ENCODE assay signal across 8 mouse cellular contexts in the genomic region with DNA sequence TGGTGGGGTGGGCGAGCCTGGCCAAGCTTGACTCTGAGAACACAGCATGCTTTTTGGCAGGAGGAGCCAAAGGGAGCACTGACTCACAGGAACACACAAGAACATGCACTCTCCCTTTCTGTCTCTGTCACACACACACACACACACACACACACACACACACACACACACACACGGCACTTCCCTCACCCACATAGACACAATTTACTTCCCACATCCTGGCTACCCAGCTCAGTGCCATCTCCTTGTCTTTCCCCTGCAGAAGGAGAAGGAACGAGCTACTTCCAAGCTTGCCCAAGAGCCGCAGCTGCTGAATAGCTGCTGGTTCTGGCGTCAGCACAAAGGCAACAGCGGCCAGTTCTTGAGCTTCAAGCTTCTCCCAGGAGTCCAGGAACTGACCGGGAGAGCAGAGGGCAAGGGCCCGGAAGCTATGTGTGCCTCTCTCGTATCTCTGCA.
DNase-seq lines count a peak whose midpoint lies in the region; ATAC-seq and TF ChIP-seq lines count a peak whose summit lies in the region.

No protein-coding gene starts in this region.

- no peak overlapping the region for H3K4me2 ChIP-seq in embryonic facial prominence, embryonic 11.5 days (ENCODE audit: low read depth, low read length)
- no peak overlapping the region for H3K4me2 ChIP-seq in midbrain, embryonic 15.5 days
- H3K4me2 ChIP-seq in forebrain, embryonic 16.5 days (ENCODE audit: low read length): no peak overlapping the region

- DNase-seq in embryonic facial prominence, embryonic 11.5 days (ENCODE audit: low spot score): no peak
- DNase-seq in embryonic facial prominence, embryonic 10.5 days (ENCODE audit: low spot score): no peak
- peak; percentile 48 for DNase-seq in NIH3T3 (ENCODE audit: low read depth)
- peak; percentile 73 to 78 for DNase-seq in heart, adult 2 months
- peak; percentile 75 to 76 for DNase-seq in kidney, postnatal 36 days
- DNase-seq in frontal cortex, postnatal 10 days (ENCODE audit: low spot score in 2 of 2): no peak

- no peaks in the 10 kb centered on the region for H3K27me3 ChIP-seq in embryonic facial prominence, embryonic 11.5 days (ENCODE audit: control insufficient read depth, insufficient read depth, low read length)
- H3K27me3 ChIP-seq in embryonic facial prominence, embryonic 10.5 days (replicated peaks; ENCODE audit: low read depth, poor library complexity, severe bottlenecking): peaks cover 20% of the 10 kb centered on the region
- no peaks in the 10 kb centered on the region for H3K27me3 ChIP-seq in heart, adult 2 months (ENCODE audit: control insufficient read depth, insufficient read depth, low read length)
- H3K27me3 ChIP-seq in midbrain, embryonic 15.5 days (replicated peaks): no peaks in the 10 kb centered on the region
- H3K27me3 ChIP-seq in forebrain, embryonic 16.5 days (replicated peaks; ENCODE audit: control insufficient read depth, insufficient read depth, low read length): no peaks in the 10 kb centered on the region

- no peak overlapping the region for H3K27ac ChIP-seq in embryonic facial prominence, embryonic 11.5 days (replicated peaks; ENCODE audit: low read depth, low read length)
- no peak overlapping the region for H3K27ac ChIP-seq in embryonic facial prominence, embryonic 10.5 days (replicated peaks)
- H3K27ac ChIP-seq in heart, adult 2 months: peak overlapping the region; percentile 74
- H3K27ac ChIP-seq in midbrain, embryonic 15.5 days: 0 out of 2 replicates have a peak overlapping the region, but pooled peaks have one; percentile 37
- no peak overlapping the region for H3K27ac ChIP-seq in forebrain, embryonic 16.5 days (ENCODE audit: low read length)

- intact Hi-C loops in heart, adult 2 months (cut with DNase I): loop anchor here (2.0 kb wide), 1 partner anchor 17 kb away; no protein-coding TSS in a partner anchor

- H3K36me3 ChIP-seq in embryonic facial prominence, embryonic 11.5 days (replicated peaks; ENCODE audit: control insufficient read depth, insufficient read depth, low read depth, low read length): no peaks in the 10 kb centered on the region
- no peaks in the 10 kb centered on the region for H3K36me3 ChIP-seq in embryonic facial prominence, embryonic 10.5 days (replicated peaks)
- H3K36me3 ChIP-seq in heart, adult 2 months (ENCODE audit: control insufficient read depth, insufficient read depth, low read length): no peaks in the 10 kb centered on the region
- H3K36me3 ChIP-seq in midbrain, embryonic 15.5 days (replicated peaks): no peaks in the 10 kb centered on the region
- no peaks in the 10 kb centered on the region for H3K36me3 ChIP-seq in forebrain, embryonic 16.5 days (ENCODE audit: control insufficient read depth, insufficient read depth)

- no peak for ATAC-seq in embryonic facial prominence, embryonic 11.5 days (replicated peaks; ENCODE audit: insufficient number of reproducible peaks, low FRiP score, low TSS enrichment, low read depth)
- no peak for ATAC-seq in midbrain, embryonic 15.5 days (replicated peaks)
- ATAC-seq in forebrain, embryonic 16.5 days: no peak

- WGBS in embryonic facial prominence, embryonic 11.5 days: 33% methylated on average over 9 of the region's 9 CpGs
- 41% methylated on average over 9 of the region's 9 CpGs for WGBS in embryonic facial prominence, embryonic 10.5 days
- 16% methylated on average over 9 of the region's 9 CpGs for WGBS in heart, adult 2 months
- 49% methylated on average over 9 of the region's 9 CpGs for WGBS in midbrain, embryonic 15.5 days
- WGBS in forebrain, embryonic 16.5 days: 51% methylated on average over 9 of the region's 9 CpGs

- TF ChIP-seq POLR2A in heart, adult 2 months (IDR thresholded peaks at IDR 0.05; ENCODE audit: insufficient read depth, low read depth, low read length): no peak

- H3K79me2 ChIP-seq in heart, adult 2 months (replicated peaks; ENCODE audit: control insufficient read depth, insufficient read depth, low read length): no peaks in the 10 kb centered on the region

- H3K4me1 ChIP-seq in embryonic facial prominence, embryonic 11.5 days (ENCODE audit: control insufficient read depth, insufficient read depth, low read length): no peaks in the 10 kb centered on the region; the same call in none of the 2 replicates
- H3K4me1 ChIP-seq in embryonic facial prominence, embryonic 10.5 days: peaks cover 67% of the 10 kb centered on the region
- H3K4me1 ChIP-seq in heart, adult 2 months (ENCODE audit: control insufficient read depth, insufficient read depth, low read length): peaks cover 17% of the 10 kb centered on the region
- H3K4me1 ChIP-seq in midbrain, embryonic 15.5 days: peaks cover 38% of the 10 kb centered on the region
- peaks cover 36% of the 10 kb centered on the region for H3K4me1 ChIP-seq in forebrain, embryonic 16.5 days (replicated peaks; ENCODE audit: control insufficient read depth, insufficient read depth, low read length)

- no peak for TF ChIP-seq CTCF in heart, adult 2 months (IDR thresholded peaks at IDR 0.05)

- H3K9ac ChIP-seq in embryonic facial prominence, embryonic 11.5 days (replicated peaks; ENCODE audit: low read length): peak overlapping the region; percentile 18; the same call in 1 of the 2 replicates
- H3K9ac ChIP-seq in heart, adult 2 months (ENCODE audit: low read depth, low read length): no peak overlapping the region; the same call in 1 of the 2 replicates
- H3K9ac ChIP-seq in midbrain, embryonic 15.5 days: no peak overlapping the region
- no peak overlapping the region; the same call in 1 of the 2 replicates for H3K9ac ChIP-seq in forebrain, embryonic 16.5 days (replicated peaks; ENCODE audit: low read depth, low read length)

- no peaks in the 10 kb centered on the region for H3K9me3 ChIP-seq in embryonic facial prominence, embryonic 11.5 days (replicated peaks; ENCODE audit: control insufficient read depth, low read length)
- H3K9me3 ChIP-seq in embryonic facial prominence, embryonic 10.5 days: no peaks in the 10 kb centered on the region
- H3K9me3 ChIP-seq in midbrain, embryonic 15.5 days: no peaks in the 10 kb centered on the region
- H3K9me3 ChIP-seq in forebrain, embryonic 16.5 days (ENCODE audit: control insufficient read depth, low read length): no peaks in the 10 kb centered on the region

- no peak overlapping the region for H3K4me3 ChIP-seq in embryonic facial prominence, embryonic 11.5 days (ENCODE audit: low read depth, low read length)
- H3K4me3 ChIP-seq in embryonic facial prominence, embryonic 10.5 days: no peak overlapping the region
- no peak overlapping the region for H3K4me3 ChIP-seq in heart, adult 2 months
- no peak overlapping the region for H3K4me3 ChIP-seq in midbrain, embryonic 15.5 days
- no peak overlapping the region for H3K4me3 ChIP-seq in forebrain, embryonic 16.5 days (replicated peaks; ENCODE audit: low read length)

- TF ChIP-seq EP300 in heart, adult 2 months (IDR thresholded peaks at IDR 0.05; ENCODE audit: insufficient read depth, low read depth, low read length): peak; percentile 65; the same call in 1 of the 2 replicates

Comparison
In these comparisons a context has a peak if more than half of its experiments do, and no peak if none do; other contexts are left out.
1. DNase-seq: peak in NIH3T3 (single experiment), heart, adult 2 months (2 of 2) and kidney, postnatal 36 days (2 of 2); none in embryonic facial prominence, embryonic 11.5 days (single experiment), embryonic facial prominence, embryonic 10.5 days (single experiment) and frontal cortex, postnatal 10 days (0 of 2).
2. H3K27ac ChIP-seq: peak in heart, adult 2 months (single experiment) and midbrain, embryonic 15.5 days (single experiment); none in embryonic facial prominence, embryonic 11.5 days (single experiment), embryonic facial prominence, embryonic 10.5 days (single experiment) and forebrain, embryonic 16.5 days (single experiment).